Mouse (Mus musculus) neural tube, embryonic 12.5 days (tissue): ENCODE measurements at regions not wholly inside any gene's neighbourhood (a gene's known extent, or its start where the extent isn't known, plus 50 kb on each side); places are given as distances from the start of the nearest gene placed in this dataset.
"Not testable (repeated sequence)": the region's sequence is repeated elsewhere in the genome, so short reads cannot be mapped to it uniquely, and the experiment has no call there.

ENCODE experiments used
- ATAC-seq: fragments of 200-750 bp; cut with Nextera tagmentation; 2 replicates; pipeline ENCODE4 v1.8.0; 2017; ENCODE audit warnings: low read depth, mild to moderate bottlenecking, moderate TSS enrichment, moderate library complexity; ENCODE audit not compliant: low FRiP score
- H3K27ac ChIP-seq: fragments of 300-500 bp; sonication (generic); 2 replicates; pipeline ENCODE4 v1.5.1; 2016
- H3K27me3 ChIP-seq: fragments of 300-500 bp; sonication (generic); replicated peaks from 2 replicates; pipeline ENCODE4 v1.6.1; 2016; ENCODE audit warnings: mild to moderate bottlenecking
- H3K36me3 ChIP-seq: fragments of 300-500 bp; sonication (generic); 2 replicates; pipeline ENCODE4 v1.6.1; 2016; ENCODE audit warnings: mild to moderate bottlenecking
- H3K4me1 ChIP-seq: fragments of 300-500 bp; sonication (generic); 2 replicates; pipeline ENCODE4 v1.6.1; 2016
- H3K4me2 ChIP-seq: fragments of 300-500 bp; sonication (generic); replicated peaks from 2 replicates; pipeline ENCODE4 v1.6.1; 2016; ENCODE audit warnings: mild to moderate bottlenecking
- H3K4me3 ChIP-seq: fragments of 300-500 bp; sonication (generic); 2 replicates; pipeline ENCODE4 v1.5.1; 2016
- H3K9ac ChIP-seq: fragments of 300-500 bp; sonication (generic); 2 replicates; pipeline ENCODE4 v1.6.1; 2016; ENCODE audit warnings: mild to moderate bottlenecking
- H3K9me3 ChIP-seq: fragments of 300-500 bp; sonication (generic); 2 replicates; pipeline ENCODE4 v1.6.1; 2016; ENCODE audit warnings: mild to moderate bottlenecking
- WGBS: fragments of 180-500 bp; shearing (Covaris S2); methylation state at CpG from one replicate; pipeline ENCODE4 v1.1.7; 2016; 5-methylcytosine and 5-hydroxymethylcytosine counted together

- Histone ChIP-seq H3K4me1 (no peaks in the 10 kb centered on the region), H3K27ac (no peak overlapping the region), H3K9me3 (no peaks in the 10 kb centered on the region), H3K4me2 (no peak overlapping the region), H3K36me3 (no peaks in the 10 kb centered on the region), H3K4me3 (no peak overlapping the region), H3K9ac (no peak overlapping the region), H3K27me3 (no peaks in the 10 kb centered on the region)
- WGBS: 66% methylated on average over 8 of the region's 8 CpGs
- ATAC-seq: peak; percentile 58
Observed at GRCm38 (mm10) chr12:40898414-40899027, 125.4 kb upstream of the Immp2l start.

DNA sequence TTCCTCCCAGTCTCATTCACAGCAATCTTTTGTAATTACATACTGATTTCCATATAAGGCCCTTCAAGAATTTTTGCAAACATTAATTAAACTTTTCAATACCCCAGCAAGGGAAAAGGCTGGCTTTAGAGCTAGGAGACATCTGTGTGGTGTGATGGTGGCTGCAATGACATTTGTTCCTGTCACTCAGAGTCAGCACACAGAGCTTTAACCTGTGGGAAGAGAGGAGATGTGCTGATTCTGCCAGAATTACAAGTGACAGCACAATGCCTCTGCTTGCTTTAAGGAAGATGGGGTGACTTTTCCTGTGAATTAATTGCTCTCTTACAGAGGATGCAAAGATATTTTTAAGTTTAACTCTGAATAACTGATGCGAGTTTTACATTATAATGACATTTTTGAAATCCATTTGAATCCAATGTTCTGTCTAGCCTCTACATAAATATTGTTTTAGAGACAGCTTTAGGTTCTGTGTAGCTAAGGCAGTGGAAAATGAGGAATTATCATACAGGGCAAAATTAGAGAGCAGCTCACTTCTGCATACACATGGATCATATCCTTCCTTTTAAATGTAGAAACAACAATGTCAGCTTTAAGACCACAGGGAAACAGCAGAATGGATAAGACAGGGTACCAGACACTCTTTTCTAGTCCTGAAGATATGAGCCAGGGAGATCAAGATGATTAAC is 118.1 kb upstream of the Immp2l start:
- H3K27ac ChIP-seq: no peak overlapping the region
- H3K9ac ChIP-seq: no peak overlapping the region
- H3K4me2 ChIP-seq: no peak overlapping the region
- H3K9me3 ChIP-seq: no peaks in the 10 kb centered on the region
- no peak overlapping the region for H3K4me3 ChIP-seq
- ATAC-seq: no peak
- H3K27me3 ChIP-seq: no peaks in the 10 kb centered on the region
- H3K36me3 ChIP-seq: no peaks in the 10 kb centered on the region
- WGBS: 82% methylated on average over 1 of the region's 1 CpGs
- no peaks in the 10 kb centered on the region for H3K4me1 ChIP-seq

DNA sequence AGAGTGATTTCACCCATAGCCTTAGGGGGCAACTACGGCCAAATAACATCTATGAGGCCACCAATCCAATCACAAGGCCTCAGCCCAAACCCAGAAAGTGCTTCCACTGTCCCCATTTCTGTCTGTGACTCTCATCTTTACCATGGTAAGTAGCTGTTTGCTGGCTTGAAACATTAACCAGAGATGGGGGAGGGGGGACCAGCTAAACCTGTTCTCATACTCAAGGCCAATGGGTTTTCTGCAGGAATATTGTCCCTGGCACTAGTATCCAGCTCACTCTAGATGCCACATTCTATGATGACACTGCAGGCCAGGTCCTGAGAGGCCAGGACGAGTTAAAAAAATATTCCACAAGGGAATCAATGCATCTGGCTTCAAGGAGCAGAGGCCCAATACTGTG is 117.1 kb upstream of the Immp2l start:
- 83% methylated on average over 2 of the region's 2 CpGs for WGBS
- Histone ChIP-seq H3K36me3 (no peaks in the 10 kb centered on the region), H3K27me3 (no peaks in the 10 kb centered on the region), H3K4me3 (no peak overlapping the region), H3K9me3 (no peaks in the 10 kb centered on the region), H3K27ac (no peak overlapping the region), H3K9ac (no peak overlapping the region), H3K4me1 (no peaks in the 10 kb centered on the region), H3K4me2 (no peak overlapping the region)
- ATAC-seq: no peak

DNA sequence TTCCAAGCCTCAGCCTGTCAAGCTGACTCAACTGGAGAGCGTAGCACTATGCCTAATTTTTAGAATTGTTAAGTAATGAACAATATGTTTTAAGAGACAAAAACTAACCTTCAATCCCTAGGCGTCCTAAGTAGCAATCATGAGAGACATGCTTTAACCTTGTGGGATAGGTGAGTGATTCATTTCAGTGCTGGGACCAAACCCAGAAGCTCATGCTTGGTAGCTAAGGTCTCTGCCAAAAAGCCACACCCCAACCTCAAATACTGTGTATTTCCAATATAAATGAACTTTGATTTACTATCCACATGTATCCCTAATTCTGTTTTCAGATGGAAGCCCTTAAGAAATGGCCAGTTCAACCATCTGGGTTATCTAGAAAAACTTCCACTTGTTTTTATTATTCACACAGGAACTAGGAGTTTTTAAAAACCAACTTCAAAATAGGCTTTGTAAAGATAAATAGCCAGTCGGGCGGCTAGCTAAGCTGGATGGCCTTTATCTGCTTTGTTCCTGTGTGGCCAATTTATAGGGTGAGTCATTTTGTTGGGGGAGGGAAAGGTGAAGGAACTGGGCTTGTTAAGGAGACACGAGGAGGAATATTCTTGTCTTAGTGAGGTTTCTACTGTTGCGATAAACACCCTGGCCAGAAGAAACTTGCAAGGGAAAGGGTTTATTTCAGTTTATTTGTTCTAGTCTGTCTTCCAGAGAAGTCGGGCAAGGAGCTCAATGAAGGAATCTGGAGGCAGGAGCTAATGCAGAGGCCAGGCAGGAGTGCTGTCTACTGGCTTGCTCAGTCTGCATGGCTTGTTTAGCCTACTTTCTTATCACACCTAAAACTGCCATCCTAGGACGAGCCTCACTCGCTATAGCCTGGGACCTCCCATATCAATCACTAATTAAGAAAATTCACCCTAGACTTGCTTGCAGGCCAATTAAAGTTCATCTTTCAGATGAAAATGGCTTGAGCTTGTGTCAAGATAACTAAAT is 114.8 kb upstream of the Immp2l start:
- H3K27ac ChIP-seq: no peak overlapping the region
- H3K4me2 ChIP-seq: no peak overlapping the region
- WGBS: 80% methylated on average over 9 of the region's 9 CpGs
- no peaks in the 10 kb centered on the region for H3K4me1 ChIP-seq
- no peaks in the 10 kb centered on the region for H3K9me3 ChIP-seq
- H3K9ac ChIP-seq: no peak overlapping the region
- H3K27me3 ChIP-seq: no peaks in the 10 kb centered on the region
- no peak overlapping the region for H3K4me3 ChIP-seq
- no peaks in the 10 kb centered on the region for H3K36me3 ChIP-seq
- no peak for ATAC-seq

- Histone ChIP-seq H3K4me1 (no peaks in the 10 kb centered on the region), H3K36me3 (no peaks in the 10 kb centered on the region), H3K9me3 (no peaks in the 10 kb centered on the region), H3K9ac (no peak overlapping the region), H3K4me3 (no peak overlapping the region), H3K27me3 (no peaks in the 10 kb centered on the region), H3K27ac (no peak overlapping the region), H3K4me2 (no peak overlapping the region)
- no peak for ATAC-seq
- 93% methylated on average over 3 of the region's 3 CpGs for whole genome bisulfite sequencing
Observed at GRCm38 (mm10) chr12:40917486-40917885, 106.4 kb upstream of the Immp2l start.

GRCm38 (mm10) chr12:40921988-40922387 is 101.9 kb upstream of the Immp2l start:
- Histone ChIP-seq H3K27me3 (no peaks in the 10 kb centered on the region), H3K4me1 (no peaks in the 10 kb centered on the region)

DNA sequence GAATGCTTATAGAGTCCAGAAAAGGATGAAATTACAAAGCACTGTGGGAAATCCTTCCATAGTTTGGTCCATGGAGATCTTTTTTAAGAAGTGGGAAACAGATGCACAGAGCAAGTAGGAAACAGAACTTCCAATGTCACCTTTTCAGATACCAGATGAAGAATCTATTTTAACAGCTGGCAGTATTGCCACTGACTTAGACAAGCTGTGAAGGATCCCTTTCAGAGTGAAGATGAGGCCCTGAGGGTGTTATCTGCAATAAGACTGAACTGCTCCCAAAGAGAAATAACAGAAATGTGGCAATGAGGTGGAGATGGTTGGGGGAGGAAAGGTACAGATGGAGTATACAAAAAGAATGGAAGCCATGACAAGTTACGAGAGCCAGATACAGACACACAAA is 97.2 kb upstream of the Immp2l start:
- Histone ChIP-seq H3K4me3 (no peak overlapping the region), H3K9ac (no peak overlapping the region), H3K4me2 (no peak overlapping the region), H3K9me3 (no peaks in the 10 kb centered on the region; the same call in 1 of the 2 replicates), H3K4me1 (no peaks in the 10 kb centered on the region), H3K27me3 (no peaks in the 10 kb centered on the region), H3K27ac (no peak overlapping the region), H3K36me3 (no peaks in the 10 kb centered on the region)
- ATAC-seq: no peak
- 100% methylated on average over 1 of the region's 1 CpGs for WGBS

More at GRCm38 (mm10) chr12:40921988-40922387, 101.9 kb upstream of the Immp2l start:
- ATAC-seq: no peak
- H3K9me3 ChIP-seq: no peaks in the 10 kb centered on the region; the same call in 1 of the 2 replicates
- no peaks in the 10 kb centered on the region for H3K36me3 ChIP-seq
- no peak overlapping the region for H3K27ac ChIP-seq
- H3K4me3 ChIP-seq: no peak overlapping the region
- WGBS: 85% methylated on average over 1 of the region's 1 CpGs
- no peak overlapping the region for H3K4me2 ChIP-seq
- H3K9ac ChIP-seq: no peak overlapping the region

GRCm38 (mm10) chr12:40929409-40929808 is 94.5 kb upstream of the Immp2l start:
- not testable (repeated sequence) for H3K4me1 ChIP-seq, H3K36me3 ChIP-seq, H3K9me3 ChIP-seq, H3K4me2 ChIP-seq, ATAC-seq, H3K9ac ChIP-seq, H3K27me3 ChIP-seq, H3K4me3 ChIP-seq, H3K27ac ChIP-seq
- 96% methylated on average over 1 of the region's 1 CpGs for WGBS

DNA sequence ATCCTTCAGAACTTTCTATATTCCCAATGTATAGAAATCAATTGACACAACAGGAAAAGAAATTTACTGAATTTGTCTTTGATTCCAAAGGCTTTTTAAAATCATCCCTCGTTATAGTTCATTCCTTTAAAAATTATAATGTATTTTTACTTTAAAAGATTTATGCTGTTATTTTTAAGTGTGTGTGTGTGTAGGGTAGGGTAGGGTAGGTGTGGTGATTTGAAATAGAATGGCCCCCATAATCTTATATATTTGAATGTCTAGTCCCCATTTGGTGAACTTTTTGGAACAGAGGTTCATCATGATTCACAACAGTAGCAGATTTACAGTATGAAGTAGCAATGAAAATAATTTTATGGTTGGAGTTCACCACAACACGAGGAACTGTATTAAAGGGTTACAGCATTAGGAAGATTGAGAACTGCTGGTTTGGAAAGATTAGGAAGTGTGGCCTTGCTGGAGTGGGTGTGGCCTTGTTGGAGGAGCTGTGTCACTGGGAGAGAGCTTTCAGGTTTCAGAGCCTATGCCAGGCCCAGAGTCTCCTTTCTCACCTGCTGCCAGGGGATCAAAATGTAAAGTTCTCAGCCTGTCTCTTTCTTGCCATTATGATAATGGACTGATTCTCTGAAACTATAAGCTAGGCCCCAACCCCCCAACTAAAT is 88.7 kb upstream of the Immp2l start:
- no peaks in the 10 kb centered on the region for H3K36me3 ChIP-seq
- no peak for ATAC-seq
- no peaks in the 10 kb centered on the region for H3K4me1 ChIP-seq
- H3K27me3 ChIP-seq: no peaks in the 10 kb centered on the region
- no peak overlapping the region for H3K4me3 ChIP-seq
- no peaks in the 10 kb centered on the region for H3K9me3 ChIP-seq
- no peak overlapping the region for H3K27ac ChIP-seq
- H3K9ac ChIP-seq: no peak overlapping the region
- H3K4me2 ChIP-seq: no peak overlapping the region
- WGBS: 89% methylated on average over 2 of the region's 2 CpGs

GRCm38 (mm10) chr12:40937037-40937436 is 86.9 kb upstream of the Immp2l start:
- Histone ChIP-seq H3K4me1 (no peaks in the 10 kb centered on the region), H3K9ac (no peak overlapping the region)
- 31% methylated on average over 4 of the region's 4 CpGs for WGBS

DNA sequence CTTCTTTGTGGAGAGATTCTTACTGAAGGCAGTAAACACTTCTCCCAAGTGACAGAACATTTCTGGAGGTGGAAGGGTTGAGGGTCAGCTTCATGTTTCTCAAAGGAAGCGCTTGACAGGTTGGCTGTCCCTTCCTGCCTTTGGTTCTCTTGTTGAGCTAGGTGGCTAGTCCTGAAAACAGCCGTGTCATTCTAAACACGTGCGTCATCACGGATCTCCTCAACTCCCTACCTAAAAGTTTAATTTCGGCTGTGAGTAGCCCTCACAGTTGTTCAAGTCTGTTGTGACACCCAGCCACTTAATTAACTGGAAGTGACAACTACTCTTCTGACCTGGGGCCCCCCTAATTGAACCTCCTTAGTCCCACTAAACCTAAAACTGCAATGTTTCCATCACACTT is 77.0 kb upstream of the Immp2l start:
- ATAC-seq: no peak
- no peaks in the 10 kb centered on the region for H3K27me3 ChIP-seq
- no peaks in the 10 kb centered on the region for H3K9me3 ChIP-seq
- H3K27ac ChIP-seq: no peak overlapping the region
- no peaks in the 10 kb centered on the region for H3K4me1 ChIP-seq
- no peak overlapping the region for H3K4me2 ChIP-seq
- H3K4me3 ChIP-seq: no peak overlapping the region
- 80% methylated on average over 6 of the region's 6 CpGs for WGBS
- no peak overlapping the region for H3K9ac ChIP-seq
- no peaks in the 10 kb centered on the region for H3K36me3 ChIP-seq

More at GRCm38 (mm10) chr12:40937037-40937436, 86.9 kb upstream of the Immp2l start:
- Histone ChIP-seq H3K27ac (no peak overlapping the region), H3K36me3 (no peaks in the 10 kb centered on the region), H3K4me3 (no peak overlapping the region), H3K27me3 (no peaks in the 10 kb centered on the region), H3K9me3 (no peaks in the 10 kb centered on the region), H3K4me2 (no peak overlapping the region)
- no peak for ATAC-seq

DNA sequence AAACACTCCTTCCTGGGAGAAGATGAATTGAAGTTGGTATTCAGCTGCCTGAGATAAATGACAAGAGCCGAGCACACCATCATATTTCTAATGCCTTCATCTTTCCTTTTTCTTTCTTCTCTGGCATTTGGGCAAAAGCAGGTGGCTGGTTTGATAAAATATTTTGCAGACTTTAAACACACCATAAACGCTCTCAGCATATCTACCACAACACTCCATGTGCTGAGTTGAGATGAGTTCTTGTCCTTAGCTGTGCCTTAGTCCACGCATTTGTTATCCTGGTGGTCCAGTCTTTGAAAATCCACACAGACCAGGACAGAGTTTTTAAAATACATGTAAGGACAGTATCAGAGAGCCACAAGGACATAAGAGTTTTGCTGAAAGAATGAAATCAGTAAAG is 74.3 kb upstream of the Immp2l start:
- Histone ChIP-seq H3K4me1 (no peaks in the 10 kb centered on the region), H3K36me3 (no peaks in the 10 kb centered on the region), H3K27me3 (no peaks in the 10 kb centered on the region), H3K9ac (no peak overlapping the region), H3K4me3 (no peak overlapping the region), H3K27ac (no peak overlapping the region), H3K4me2 (no peak overlapping the region), H3K9me3 (no peaks in the 10 kb centered on the region)
- ATAC-seq: no peak
- 89% methylated on average over 3 of the region's 3 CpGs for whole genome bisulfite sequencing
